Mouse (Mus musculus) left cerebral cortex, postnatal 14 days (tissue): Measurements from ENCODE around the gene Gm14393. TPM values are rescaled to one million over a fixed set of nuclear protein-coding genes. Genes with fewer than 3 reads are reported as not detected.
"Not testable (repeated sequence)": the region's sequence is repeated elsewhere in the genome, so short reads cannot be mapped to it uniquely, and the experiment has no call there.

Experiments used
- DNase-seq, 2 experiments: peaks; one replicate each; pipeline ENCODE4 v3.0.0; 2021 to 2022; ENCODE audit warnings: low spot score in 2 of 2, mixed read lengths in 1 of 2
- intact Hi-C: fragments of 180-260 bp; cut with DNase I; formaldehyde crosslinking; loops from one replicate; pipeline ENCODE4 v1.15.1; 2025
- long read RNA-seq, 2 experiments: library from polyadenylated mRNA; stranded (forward); transcript quantifications; one replicate each; pipeline ENCODE4 v2.0.0; 2021
- total RNA-seq, 2 experiments: library from RNA; stranded (reverse); gene quantifications; 2 replicates each; pipeline ENCODE4 v1.2.3; 2021

The Gm14393 gene
- total RNA-seq: 1 to 10 TPM in 1 of 2 experiments, under 1 TPM in 1; 0.68 to 1.2 TPM
- long read RNA-seq, experiment 1: 0 reads
- long read RNA-seq, experiment 2: 0 reads

DNA sequence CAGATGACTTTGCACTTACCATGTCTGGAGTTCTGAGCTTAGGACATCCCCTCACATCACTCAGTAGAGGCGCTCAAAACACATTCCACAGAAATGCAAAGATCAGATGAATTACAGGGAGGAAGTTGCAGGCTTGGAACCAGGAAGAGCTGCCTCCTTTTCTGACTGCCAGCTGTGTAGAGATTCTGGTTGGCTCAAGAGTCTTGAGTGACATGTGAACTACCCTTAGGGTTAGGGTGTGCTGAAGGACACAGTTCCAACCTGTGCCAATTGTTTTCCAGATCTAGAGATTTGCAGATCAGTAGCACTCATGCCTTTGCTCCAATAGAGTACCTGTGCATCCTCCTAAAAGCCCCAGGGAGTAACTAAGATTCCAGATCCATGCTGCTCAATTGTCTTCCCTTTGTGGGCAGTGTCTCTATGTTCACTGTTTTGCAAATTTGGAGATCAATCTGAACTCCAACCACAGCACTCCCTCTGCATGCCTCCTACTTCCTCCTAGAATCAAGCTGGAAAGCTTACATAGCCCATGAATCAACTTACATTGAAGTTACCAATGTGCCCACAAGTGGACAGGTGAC is at the start of gene Gm14393:
Gene Gm14393, minus strand, starts transcription at position 101 of the 581 bp plus-strand sequence.
- intact Hi-C loops: not testable (repeated sequence)

GRCm38 (mm10) chr2:175044268-175044667 is 23.3 kb downstream of the Gm14393 start:
- DNase-seq, intact Hi-C loops: not testable (repeated sequence)

More for the DNA sequence above, at the start of gene Gm14393:
- DNase-seq: not testable (repeated sequence)

Other genes starting within 250 kb of the Gm14393 start
- gene Gm14444, start 57.5 kb downstream of the Gm14393 start, total RNA-seq: 1 to 10 TPM; 1.3 to 1.5 TPM
- 10 to 100 TPM; 13.3 to 14.1 TPM for gene Gm14399, start 74.2 kb upstream of the Gm14393 start, total RNA-seq
- gene Gm14443, start 108.1 kb upstream of the Gm14393 start, total RNA-seq: 1 to 10 TPM; 3.1 to 3.9 TPM
- 10 to 100 TPM; 77.3 to 78.5 TPM for gene Gm14391, start 139.1 kb upstream of the Gm14393 start, total RNA-seq
- gene Gm14440, start 207.3 kb upstream of the Gm14393 start, total RNA-seq: 1 to 10 TPM in 1 of 2 experiments, not detected in 1; 7.4 TPM